8 mouse cellular contexts compared by ENCODE assay signal in the genomic region with DNA sequence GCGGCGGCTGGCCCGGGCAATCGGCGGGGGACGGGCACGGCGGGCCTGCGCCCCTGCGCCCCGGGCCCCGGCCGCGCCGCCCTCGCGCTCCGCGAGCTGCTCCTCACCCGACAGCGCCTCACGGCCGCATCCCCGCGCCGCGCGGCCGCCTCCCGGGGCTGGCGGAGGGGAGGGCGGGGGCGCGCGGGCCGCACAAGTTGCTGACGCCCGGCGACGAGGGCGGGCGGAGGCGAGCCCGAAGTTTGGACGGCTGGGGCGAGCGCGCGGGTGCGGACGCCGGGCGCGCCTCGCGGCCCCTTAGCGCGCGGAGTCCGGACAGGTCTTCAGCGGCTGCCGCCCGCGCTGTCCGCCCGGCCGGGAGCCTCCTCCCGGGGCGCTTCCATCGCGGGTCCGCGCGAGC. TPM values are rescaled to one million over a fixed set of nuclear protein-coding genes. Genes with fewer than 3 reads are reported as not detected.
DNase-seq lines count a peak whose midpoint lies in the region; ATAC-seq lines count a peak whose summit lies in the region.

No protein-coding gene starts in this region.

- intact Hi-C loops in left cerebral cortex, postnatal 4 days (cut with DNase I) = no loop called here

- peak; percentile 81 for DNase-seq in adrenal gland, adult 2 months
- DNase-seq in adrenal gland, adult (ENCODE audit: inconsistent age in 2 of 2, low spot score in 1 of 2) = no peak
- peak; percentile 65 for DNase-seq in urinary bladder, postnatal 14 days (ENCODE audit: low spot score)
- DNase-seq in urinary bladder, adult 2 months (ENCODE audit: low spot score) = no peak
- peak; percentile 32 for DNase-seq in left cerebral cortex, postnatal 4 days
- peak; percentile 53 for DNase-seq in mesoderm, embryonic 11.5 days (ENCODE audit: low read depth, low spot score)

- H3K36me3 ChIP-seq in heart, embryonic 16.5 days (ENCODE audit: control insufficient read depth, insufficient read depth) = no peaks in the 10 kb centered on the region
- H3K36me3 ChIP-seq in stomach, embryonic 15.5 days = no peaks in the 10 kb centered on the region

- peak overlapping the region; percentile 99 for H3K27ac ChIP-seq in heart, embryonic 16.5 days (ENCODE audit: low read length)
- peak overlapping the region; percentile 94 for H3K27ac ChIP-seq in stomach, embryonic 15.5 days

- WGBS in heart, embryonic 16.5 days = 0% methylated on average over 52 of the region's 74 CpGs
- under 1% methylated on average over 63 of the region's 74 CpGs for WGBS in stomach, embryonic 15.5 days

- H3K27me3 ChIP-seq in heart, embryonic 16.5 days (ENCODE audit: control insufficient read depth, insufficient read depth, low read length) = no peaks in the 10 kb centered on the region
- H3K27me3 ChIP-seq in stomach, embryonic 15.5 days (replicated peaks) = no peaks in the 10 kb centered on the region

- H3K9ac ChIP-seq in heart, embryonic 16.5 days (ENCODE audit: low read length) = peak overlapping the region; percentile 97
- peak overlapping the region; percentile 54 for H3K9ac ChIP-seq in stomach, embryonic 15.5 days

- H3K4me2 ChIP-seq in heart, embryonic 16.5 days (ENCODE audit: low read depth, low read length) = peak overlapping the region; percentile 87
- peak overlapping the region; percentile 63 for H3K4me2 ChIP-seq in stomach, embryonic 15.5 days

- H3K4me3 ChIP-seq in heart, embryonic 16.5 days (ENCODE audit: low read length) = peak overlapping the region; percentile 81
- H3K4me3 ChIP-seq in stomach, embryonic 15.5 days (replicated peaks) = peak overlapping the region; percentile 89

- H3K9me3 ChIP-seq in heart, embryonic 16.5 days (replicated peaks; ENCODE audit: control insufficient read depth, low read length) = no peaks in the 10 kb centered on the region
- no peaks in the 10 kb centered on the region for H3K9me3 ChIP-seq in stomach, embryonic 15.5 days

- peaks cover 17% of the 10 kb centered on the region for H3K4me1 ChIP-seq in heart, embryonic 16.5 days (ENCODE audit: control insufficient read depth, insufficient read depth, low read length)
- H3K4me1 ChIP-seq in stomach, embryonic 15.5 days = 0 out of 2 replicates have a peak, but pooled peaks cover 5% of the 10 kb centered on the region

- ATAC-seq in heart, embryonic 16.5 days (replicated peaks; ENCODE audit: extremely low read depth, insufficient read depth, low FRiP score) = peak; percentile 12
- ATAC-seq in stomach, embryonic 15.5 days (ENCODE audit: insufficient read depth, low FRiP score, low read depth) = peak; percentile 12; the same call in 1 of the 2 replicates

RNA-seq across cellular contexts. Expression of gene Ppp2r5a, which starts 6.6 kb away (rescaled TPM):
- total RNA-seq in adrenal gland, adult 2 months (2021) = 100 to 1,000 TPM; 212 to 218 TPM
- polyA plus RNA-seq in adrenal gland, adult 2 months (2012; rRNA removed) = 93.3 and 162 TPM in 2 replicates
- polyA plus RNA-seq in urinary bladder, adult 2 months (2012; rRNA removed) = 71.1 and 76.4 TPM in 2 replicates
- 22.8 and 27.2 TPM in 2 replicates for polyA plus RNA-seq in heart, embryonic 16.5 days (2015; fragmentation: Nextera tagmentation; extraction: Ambion mirVana)
- total RNA-seq in left cerebral cortex, postnatal 4 days (2021) = 10 to 100 TPM; 33.5 to 35.5 TPM
- polyA plus RNA-seq in stomach, embryonic 15.5 days (2015; fragmentation: Nextera tagmentation; extraction: Ambion mirVana) = 29.6 and 29.8 TPM in 2 replicates

Comparison
In these comparisons a context has a peak if more than half of its experiments do, and no peak if none do; other contexts are left out.
1. DNase-seq: peak in adrenal gland, adult 2 months (single experiment), urinary bladder, postnatal 14 days (single experiment), left cerebral cortex, postnatal 4 days (single experiment) and mesoderm, embryonic 11.5 days (single experiment); none in adrenal gland, adult (0 of 2) and urinary bladder, adult 2 months (single experiment).